Mouse (Mus musculus): Measurements from ENCODE around the gene Ercc6. TPM values are rescaled to one million over a fixed set of nuclear protein-coding genes. Genes with fewer than 3 reads are reported as not detected.
A peak's percentile ranks its signal among the peaks of the same experiment; 100 is the strongest.

Gene Ercc6
- polyA plus RNA-seq, 1 experiment from 2014 or later, result 16.8 TPM

GRCm38 (mm10) chr14:32509443-32509961 lies 3.8 kb upstream of the Ercc6 start:
- Histone ChIP-seq H3K36me3 (ENCODE audit: control insufficient read depth, insufficient read depth, low read length) (no peaks in the 10 kb centered on the region), H3K4me3 (ENCODE audit: low read length) (no peak overlapping the region), H3K9me3 (ENCODE audit: control insufficient read depth, low read length) (no peaks in the 10 kb centered on the region), H3K9ac (ENCODE audit: low read length) (no peak overlapping the region), H3K27ac (ENCODE audit: low read length) (no peak overlapping the region), H3K27me3 (ENCODE audit: control insufficient read depth, insufficient read depth, low read depth, low read length) (no peaks in the 10 kb centered on the region), H3K4me1 (replicated peaks; ENCODE audit: control insufficient read depth, insufficient read depth, low read length) (peaks cover 8% of the 10 kb centered on the region), H3K4me2 (ENCODE audit: low read depth, low read length) (no peak overlapping the region)
- ATAC-seq (ENCODE audit: low read depth), result no peak
- 77% methylated on average over 6 of the region's 6 CpGs for WGBS

- WGBS, result 44% methylated on average over 9 of the region's 9 CpGs
- Histone ChIP-seq H3K9ac (ENCODE audit: low read length) (peak overlapping the region; percentile 86), H3K4me1 (replicated peaks; ENCODE audit: control insufficient read depth, insufficient read depth, low read length) (peaks cover 11% of the 10 kb centered on the region), H3K27ac (ENCODE audit: low read length) (no peak overlapping the region), H3K27me3 (ENCODE audit: control insufficient read depth, insufficient read depth, low read depth, low read length) (no peaks in the 10 kb centered on the region), H3K36me3 (ENCODE audit: control insufficient read depth, insufficient read depth, low read length) (peaks cover 8% of the 10 kb centered on the region; the same call in 1 of the 2 replicates), H3K4me3 (ENCODE audit: low read length) (peak overlapping the region; percentile 79), H3K4me2 (ENCODE audit: low read depth, low read length) (peak overlapping the region; percentile 83), H3K9me3 (ENCODE audit: control insufficient read depth, low read length) (no peaks in the 10 kb centered on the region)
- ATAC-seq (ENCODE audit: low read depth), result peak; percentile 19; the same call in 1 of the 2 replicates
Measured at GRCm38 (mm10) chr14:32512912-32513311, 409 bp upstream of the Ercc6 start.

- Histone ChIP-seq H3K9ac (ENCODE audit: low read length) (no peak overlapping the region), H3K4me1 (replicated peaks; ENCODE audit: control insufficient read depth, insufficient read depth, low read length) (peaks cover 9% of the 10 kb centered on the region), H3K27ac (ENCODE audit: low read length) (no peak overlapping the region), H3K36me3 (ENCODE audit: control insufficient read depth, insufficient read depth, low read length) (peaks cover 26% of the 10 kb centered on the region), H3K4me2 (ENCODE audit: low read depth, low read length) (no peak overlapping the region), H3K27me3 (ENCODE audit: control insufficient read depth, insufficient read depth, low read depth, low read length) (no peaks in the 10 kb centered on the region), H3K4me3 (ENCODE audit: low read length) (no peak overlapping the region), H3K9me3 (ENCODE audit: control insufficient read depth, low read length) (no peaks in the 10 kb centered on the region)
- no peak for ATAC-seq (ENCODE audit: low read depth)
- 74% methylated on average over 1 of the region's 1 CpGs for WGBS
Measured at GRCm38 (mm10) chr14:32516086-32516485, 2.8 kb downstream of the Ercc6 start.

- no peak overlapping the region for H3K9ac ChIP-seq (ENCODE audit: low read length)
- H3K36me3 ChIP-seq (ENCODE audit: control insufficient read depth, insufficient read depth, low read length), result peaks cover 26% of the 10 kb centered on the region
- 91% methylated on average over 2 of the region's 2 CpGs for WGBS
Measured at GRCm38 (mm10) chr14:32518543-32518942, 5.2 kb downstream of the Ercc6 start.

GRCm38 (mm10) chr14:32520400-32520926 lies 7.1 kb downstream of the Ercc6 start:
- H3K4me2 ChIP-seq (ENCODE audit: low read depth, low read length), result no peak overlapping the region
- no peaks in the 10 kb centered on the region for H3K27me3 ChIP-seq (ENCODE audit: control insufficient read depth, insufficient read depth, low read depth, low read length)
- no peak overlapping the region for H3K27ac ChIP-seq (ENCODE audit: low read length)
- H3K36me3 ChIP-seq (ENCODE audit: control insufficient read depth, insufficient read depth, low read length), result peaks cover 28% of the 10 kb centered on the region
- H3K4me3 ChIP-seq (ENCODE audit: low read length), result no peak overlapping the region
- no peaks in the 10 kb centered on the region for H3K9me3 ChIP-seq (ENCODE audit: control insufficient read depth, low read length)
- H3K9ac ChIP-seq (ENCODE audit: low read length), result no peak overlapping the region
- ATAC-seq (ENCODE audit: low read depth), result no peak
- no peaks in the 10 kb centered on the region for H3K4me1 ChIP-seq (replicated peaks; ENCODE audit: control insufficient read depth, insufficient read depth, low read length)
- 79% methylated on average over 7 of the region's 7 CpGs for WGBS

More at GRCm38 (mm10) chr14:32518543-32518942, 5.2 kb downstream of the Ercc6 start:
- H3K4me2 ChIP-seq (ENCODE audit: low read depth, low read length), result no peak overlapping the region
- no peak overlapping the region for H3K4me3 ChIP-seq (ENCODE audit: low read length)
- no peaks in the 10 kb centered on the region for H3K9me3 ChIP-seq (ENCODE audit: control insufficient read depth, low read length)
- peaks cover 6% of the 10 kb centered on the region; the same call in 1 of the 2 replicates for H3K4me1 ChIP-seq (replicated peaks; ENCODE audit: control insufficient read depth, insufficient read depth, low read length)
- H3K27ac ChIP-seq (ENCODE audit: low read length), result no peak overlapping the region
- ATAC-seq (ENCODE audit: low read depth), result no peak
- no peaks in the 10 kb centered on the region for H3K27me3 ChIP-seq (ENCODE audit: control insufficient read depth, insufficient read depth, low read depth, low read length)

GRCm38 (mm10) chr14:32522336-32522735 lies 9.0 kb downstream of the Ercc6 start:
- no peak overlapping the region for H3K27ac ChIP-seq (ENCODE audit: low read length)
- 83% methylated on average over 2 of the region's 2 CpGs for WGBS
- no peaks in the 10 kb centered on the region for H3K9me3 ChIP-seq (ENCODE audit: control insufficient read depth, low read length)
- peaks cover 25% of the 10 kb centered on the region for H3K36me3 ChIP-seq (ENCODE audit: control insufficient read depth, insufficient read depth, low read length)
- H3K9ac ChIP-seq (ENCODE audit: low read length), result no peak overlapping the region
- H3K4me1 ChIP-seq (replicated peaks; ENCODE audit: control insufficient read depth, insufficient read depth, low read length), result no peaks in the 10 kb centered on the region
- no peak overlapping the region for H3K4me3 ChIP-seq (ENCODE audit: low read length)
- no peak overlapping the region for H3K4me2 ChIP-seq (ENCODE audit: low read depth, low read length)
- no peaks in the 10 kb centered on the region for H3K27me3 ChIP-seq (ENCODE audit: control insufficient read depth, insufficient read depth, low read depth, low read length)
- no peak for ATAC-seq (ENCODE audit: low read depth)

- H3K27ac ChIP-seq (ENCODE audit: low read length), result no peak overlapping the region
- no peak overlapping the region for H3K4me3 ChIP-seq (ENCODE audit: low read length)
- H3K4me2 ChIP-seq (ENCODE audit: low read depth, low read length), result no peak overlapping the region
- no peak overlapping the region for H3K9ac ChIP-seq (ENCODE audit: low read length)
- H3K27me3 ChIP-seq (ENCODE audit: control insufficient read depth, insufficient read depth, low read depth, low read length), result no peaks in the 10 kb centered on the region
- H3K36me3 ChIP-seq (ENCODE audit: control insufficient read depth, insufficient read depth, low read length), result peaks cover 16% of the 10 kb centered on the region
- ATAC-seq (ENCODE audit: low read depth), result no peak
- 72% methylated on average over 1 of the region's 1 CpGs for WGBS
- no peaks in the 10 kb centered on the region for H3K4me1 ChIP-seq (replicated peaks; ENCODE audit: control insufficient read depth, insufficient read depth, low read length)
- H3K9me3 ChIP-seq (ENCODE audit: control insufficient read depth, low read length), result no peaks in the 10 kb centered on the region
Measured at GRCm38 (mm10) chr14:32524071-32524470, 10.8 kb downstream of the Ercc6 start.

GRCm38 (mm10) chr14:32525996-32526705 lies 12.8 kb downstream of the Ercc6 start:
- 74% methylated on average over 14 of the region's 14 CpGs for WGBS
- no peaks in the 10 kb centered on the region for H3K4me1 ChIP-seq (replicated peaks; ENCODE audit: control insufficient read depth, insufficient read depth, low read length)
- ATAC-seq (ENCODE audit: low read depth), result no peak
- no peak overlapping the region for H3K4me2 ChIP-seq (ENCODE audit: low read depth, low read length)
- peaks cover 5% of the 10 kb centered on the region; the same call in 1 of the 2 replicates for H3K36me3 ChIP-seq (ENCODE audit: control insufficient read depth, insufficient read depth, low read length)
- no peaks in the 10 kb centered on the region for H3K9me3 ChIP-seq (ENCODE audit: control insufficient read depth, low read length)
- no peak overlapping the region for H3K9ac ChIP-seq (ENCODE audit: low read length)
- H3K4me3 ChIP-seq (ENCODE audit: low read length), result no peak overlapping the region
- H3K27ac ChIP-seq (ENCODE audit: low read length), result no peak overlapping the region
- no peaks in the 10 kb centered on the region for H3K27me3 ChIP-seq (ENCODE audit: control insufficient read depth, insufficient read depth, low read depth, low read length)

- Histone ChIP-seq H3K4me1 (replicated peaks; ENCODE audit: control insufficient read depth, insufficient read depth, low read length) (no peaks in the 10 kb centered on the region), H3K4me2 (ENCODE audit: low read depth, low read length) (no peak overlapping the region), H3K9ac (ENCODE audit: low read length) (no peak overlapping the region), H3K27ac (ENCODE audit: low read length) (no peak overlapping the region), H3K9me3 (ENCODE audit: control insufficient read depth, low read length) (no peaks in the 10 kb centered on the region), H3K36me3 (ENCODE audit: control insufficient read depth, insufficient read depth, low read length) (peaks cover 5% of the 10 kb centered on the region; the same call in 1 of the 2 replicates), H3K27me3 (ENCODE audit: control insufficient read depth, insufficient read depth, low read depth, low read length) (no peaks in the 10 kb centered on the region), H3K4me3 (ENCODE audit: low read length) (no peak overlapping the region)
- ATAC-seq (ENCODE audit: low read depth), result no peak
- 81% methylated on average over 9 of the region's 9 CpGs for WGBS
Measured at GRCm38 (mm10) chr14:32527211-32527610, 13.9 kb downstream of the Ercc6 start.
